Mouse (Mus musculus): Measurements from ENCODE around the gene Lmo3.

Gene Lmo3

DNA sequence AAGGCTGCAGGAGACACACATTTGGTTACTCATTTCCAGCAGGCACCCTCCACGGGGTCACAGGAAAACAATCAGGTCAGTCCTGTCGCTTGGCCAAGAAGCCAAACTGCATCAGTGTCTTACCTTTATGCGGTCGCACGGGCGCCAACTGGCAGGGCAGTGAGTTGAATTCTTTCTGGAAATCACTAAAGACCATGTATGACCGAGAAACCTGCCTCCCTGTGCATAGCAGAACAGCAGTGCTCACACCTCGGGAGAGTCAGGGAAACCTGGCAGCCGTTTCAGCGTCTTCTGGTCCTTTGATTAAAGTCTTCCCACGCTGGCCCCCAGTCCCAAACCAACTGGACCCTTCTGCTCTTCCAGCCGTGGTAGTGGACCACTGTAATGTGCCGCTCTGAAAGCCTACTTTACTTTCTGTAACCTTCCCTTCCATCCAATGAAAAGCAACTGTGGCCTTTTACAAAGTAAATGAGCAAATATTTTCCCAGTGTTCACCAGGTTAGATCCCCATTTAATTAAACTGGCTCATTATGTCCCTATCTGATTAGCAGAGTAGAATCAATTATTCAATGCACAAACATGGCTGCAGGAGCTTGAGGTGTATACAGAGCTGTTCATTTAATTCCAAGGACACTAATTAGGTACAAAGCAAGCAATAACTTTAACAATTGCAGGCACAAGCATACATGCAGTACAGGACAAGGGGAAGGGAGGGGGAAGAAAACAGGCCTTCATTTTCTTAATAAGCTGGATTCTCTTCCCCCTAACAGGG is at the start of gene Lmo3:
Lmo3 (minus strand) TSS at position 235 of the 772 bp plus-strand sequence.
- no peak for DNase-seq (ENCODE audit: low read depth, low spot score)

DNA sequence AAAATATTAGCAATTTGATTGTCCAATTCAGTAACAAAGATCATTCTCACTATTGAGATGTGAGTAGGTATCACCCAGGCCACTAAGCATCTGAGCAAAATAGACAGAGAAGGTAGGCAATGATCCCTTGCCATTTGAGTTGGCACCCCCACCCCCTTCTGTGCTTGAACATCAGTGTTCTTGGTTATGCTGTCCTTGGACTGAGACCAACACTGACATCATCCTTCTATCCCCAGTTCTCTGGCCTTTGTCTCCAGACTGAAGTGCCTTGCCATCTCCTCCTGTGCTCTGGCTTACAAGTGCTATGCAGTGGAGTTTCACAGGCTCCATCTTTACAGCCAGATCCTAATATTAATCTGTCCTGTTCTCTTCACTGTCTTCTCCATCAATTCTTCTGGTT is 39.0 kb upstream of the Lmo3 start:
- no peak for DNase-seq (ENCODE audit: low read depth, low spot score)

DNA sequence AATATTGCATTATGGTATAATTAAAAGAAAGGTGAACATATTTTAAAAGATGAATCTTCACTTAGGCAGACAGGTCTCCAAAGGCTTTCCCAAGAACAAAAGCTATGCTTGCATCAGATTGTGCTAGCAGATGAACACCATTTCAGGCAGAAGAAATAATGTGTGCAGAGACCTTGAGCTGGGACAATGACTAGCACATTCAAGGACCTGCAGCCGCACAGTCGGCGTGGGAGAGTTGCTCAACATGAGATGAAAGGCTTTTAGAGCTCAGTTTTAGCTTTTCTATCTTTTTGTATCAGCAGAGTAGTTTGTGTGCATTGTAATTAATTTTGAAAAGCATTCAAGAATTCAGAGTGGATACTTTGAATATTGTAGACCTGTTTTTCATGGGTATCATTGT is 36.6 kb upstream of the Lmo3 start:
- DNase-seq (ENCODE audit: low read depth, low spot score): no peak

DNA sequence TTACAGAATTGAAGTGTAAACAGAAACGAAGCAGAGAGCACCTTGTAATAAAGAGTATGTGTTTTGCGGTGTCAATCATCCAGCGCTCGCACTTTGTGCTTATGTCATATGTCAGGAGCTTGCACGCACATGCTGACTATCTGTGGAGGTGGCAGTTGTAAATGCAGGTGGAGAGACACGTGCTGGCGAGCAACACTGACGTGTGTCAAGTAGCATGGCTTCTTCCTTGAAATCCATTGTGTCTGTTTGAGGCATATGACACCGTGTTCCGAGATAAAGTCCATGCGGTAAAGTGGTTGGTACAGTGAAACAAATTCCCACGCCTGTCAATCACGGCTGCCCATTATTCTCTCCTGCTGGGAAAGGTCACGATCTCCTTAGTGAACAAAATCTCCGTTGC is 15.2 kb upstream of the Lmo3 start:
- no peak for DNase-seq (ENCODE audit: low read depth, low spot score)

DNA sequence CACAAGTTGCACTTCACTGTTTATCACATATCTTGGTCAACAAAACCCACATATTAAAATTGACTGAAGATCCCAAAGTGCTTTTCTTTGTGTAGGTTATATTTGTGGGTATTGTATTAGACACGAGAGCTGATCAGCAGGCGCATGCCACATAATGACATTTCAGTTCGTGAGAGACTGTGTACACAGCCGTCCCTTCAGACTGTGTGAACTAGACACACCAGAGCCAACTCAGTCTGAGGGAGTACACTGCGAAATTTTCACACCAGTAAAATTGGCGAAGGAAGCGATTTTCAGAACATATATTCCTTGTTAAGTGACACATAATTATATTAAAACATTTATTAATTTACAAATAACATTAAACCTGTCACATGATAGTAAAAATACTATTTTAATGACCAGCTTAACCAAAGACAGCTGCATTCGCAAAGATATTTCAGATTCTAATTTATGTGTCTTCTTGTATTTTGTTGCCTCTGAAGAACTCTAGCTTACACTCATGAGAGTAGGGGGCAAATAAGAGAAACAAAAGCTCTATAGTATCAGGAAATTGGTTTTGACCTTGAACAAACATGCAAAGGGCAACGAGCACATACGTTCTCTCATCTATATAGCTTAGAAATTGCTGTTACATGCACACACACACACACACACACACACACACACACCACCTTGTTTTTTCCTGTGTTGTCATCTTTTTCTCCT is 14.4 kb upstream of the Lmo3 start:
- no peak for DNase-seq (ENCODE audit: low read depth, low spot score)

DNA sequence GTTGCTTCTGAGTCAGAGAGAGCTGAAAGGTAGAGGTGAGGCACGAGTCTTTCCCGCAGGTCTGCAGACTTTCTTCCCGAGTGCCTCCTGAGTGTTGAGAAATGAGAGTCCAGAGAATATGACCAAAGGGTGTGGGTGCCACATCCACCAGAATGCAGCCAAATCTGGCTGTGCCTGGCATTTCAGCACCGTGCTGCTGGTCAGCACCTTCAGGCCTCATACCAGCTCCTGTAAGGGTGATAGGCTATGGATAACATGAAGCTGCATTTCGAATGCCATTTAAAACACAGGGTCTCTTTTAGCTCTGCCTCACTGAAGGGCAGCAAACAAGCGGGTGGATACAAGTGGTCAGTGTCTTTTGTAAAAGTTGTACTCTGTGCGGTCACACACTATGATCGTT is 1.5 kb upstream of the Lmo3 start:
- no peak for DNase-seq (ENCODE audit: low read depth, low spot score)

DNA sequence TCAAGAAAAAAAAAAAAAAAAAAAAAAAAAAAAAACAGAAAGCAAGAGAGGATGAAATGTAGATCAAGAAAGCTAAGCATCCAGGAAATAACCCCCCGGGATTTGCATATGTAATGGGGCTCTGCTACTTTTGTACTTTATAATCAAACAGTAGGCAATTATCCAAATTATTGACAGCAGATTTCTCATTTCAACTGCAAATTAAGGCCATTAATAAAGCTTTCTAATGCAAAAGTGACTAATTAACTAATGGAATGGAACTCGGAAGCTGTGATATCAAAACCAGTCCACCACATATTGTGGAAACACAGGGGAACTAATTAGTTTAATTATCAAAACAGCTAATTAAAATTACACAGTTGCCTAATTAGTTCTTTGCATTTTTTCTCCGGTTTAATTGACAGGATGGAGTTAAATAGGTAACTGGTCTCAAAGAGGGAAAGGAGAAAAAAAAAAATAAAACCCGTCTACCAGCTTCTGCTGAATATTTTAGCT is 785 bp upstream of the Lmo3 start:
- DNase-seq (ENCODE audit: low read depth, low spot score): no peak

DNA sequence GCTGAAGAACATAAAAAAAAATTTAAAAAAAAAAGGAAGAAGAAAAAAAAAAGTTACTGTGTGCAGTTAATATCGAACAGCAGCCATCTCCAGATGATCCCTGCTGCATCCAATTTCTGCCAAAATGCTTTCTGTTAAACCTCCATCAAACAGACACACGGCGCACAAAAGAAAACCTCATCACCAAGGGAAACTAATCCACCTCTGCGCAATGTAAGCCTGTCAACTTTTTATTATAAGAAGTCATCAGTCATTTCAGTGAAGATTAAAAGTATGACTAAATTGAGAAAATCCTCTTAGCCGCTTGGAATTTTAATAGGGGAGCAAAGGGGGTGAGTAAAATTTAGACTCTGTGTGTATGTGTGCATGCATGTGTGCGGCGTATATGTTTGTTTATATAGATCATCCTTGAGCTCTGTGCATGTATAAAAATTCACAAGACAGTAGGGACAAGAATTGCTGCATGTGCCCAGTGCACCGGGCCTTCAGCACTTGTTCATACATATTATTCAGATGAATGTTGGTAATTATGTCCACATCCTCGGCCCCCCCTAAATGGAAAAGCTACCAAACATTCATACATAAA is 1.2 kb downstream of the Lmo3 start:
- DNase-seq (ENCODE audit: low read depth, low spot score): no peak

DNA sequence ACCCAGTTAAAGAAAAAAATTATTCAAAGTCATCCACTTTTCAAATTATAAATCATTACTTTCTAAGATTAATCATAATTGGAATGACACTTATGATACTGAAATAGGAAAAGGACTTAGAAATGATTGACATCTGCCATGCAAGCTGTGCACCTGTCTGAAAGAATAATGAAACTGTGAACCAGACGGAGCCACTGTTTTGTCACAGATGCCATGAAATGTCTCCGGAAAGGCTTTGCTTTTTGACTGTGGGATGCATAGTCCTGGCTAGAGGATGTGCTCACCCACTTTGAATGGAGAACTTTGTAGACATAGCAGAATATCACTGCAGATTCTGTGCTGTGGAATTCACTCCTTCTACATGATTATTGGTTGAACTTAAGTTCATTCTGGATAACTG is 18.4 kb downstream of the Lmo3 start:
- no peak for DNase-seq (ENCODE audit: low read depth, low spot score)

DNA sequence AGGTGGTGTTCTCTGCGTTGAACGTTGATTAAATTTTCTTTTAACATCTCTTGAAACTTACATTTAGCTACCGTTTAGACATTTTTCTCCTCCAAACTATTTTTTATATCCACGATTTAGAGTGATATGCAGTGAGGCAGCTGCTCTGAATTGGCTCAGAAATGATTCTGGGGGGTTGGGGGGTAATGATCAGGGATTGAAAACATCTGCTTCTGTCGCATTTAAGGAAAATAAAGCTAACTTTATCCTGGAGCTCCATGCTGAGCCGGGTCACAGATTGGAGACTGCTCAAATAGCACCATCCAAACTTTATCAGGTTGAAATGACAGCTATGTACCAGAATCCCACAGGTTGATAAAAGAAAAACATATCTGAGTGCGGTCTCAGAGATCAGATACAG is 29.6 kb downstream of the Lmo3 start:
- no peak for DNase-seq (ENCODE audit: low read depth, low spot score)

DNA sequence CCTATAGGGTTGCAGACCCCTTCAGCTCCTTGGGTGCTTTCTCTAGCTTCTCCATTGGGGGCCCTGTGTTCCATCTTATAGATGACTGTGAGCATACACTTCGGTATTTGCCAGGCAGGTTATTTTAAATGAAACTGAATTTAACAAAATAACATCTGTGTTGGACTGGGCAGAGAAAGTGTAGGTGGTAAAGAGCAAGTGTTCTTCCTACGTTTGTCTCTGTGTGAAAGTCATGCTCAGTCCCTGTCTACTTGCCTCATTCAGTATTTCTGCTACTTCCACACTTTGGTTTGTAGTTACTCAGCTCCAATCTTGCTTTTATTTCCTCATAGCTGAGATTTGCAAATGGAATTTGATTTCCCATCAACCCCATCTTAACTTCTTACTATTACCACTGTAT is 46.9 kb downstream of the Lmo3 start:
- DNase-seq (ENCODE audit: low read depth, low spot score): no peak

DNA sequence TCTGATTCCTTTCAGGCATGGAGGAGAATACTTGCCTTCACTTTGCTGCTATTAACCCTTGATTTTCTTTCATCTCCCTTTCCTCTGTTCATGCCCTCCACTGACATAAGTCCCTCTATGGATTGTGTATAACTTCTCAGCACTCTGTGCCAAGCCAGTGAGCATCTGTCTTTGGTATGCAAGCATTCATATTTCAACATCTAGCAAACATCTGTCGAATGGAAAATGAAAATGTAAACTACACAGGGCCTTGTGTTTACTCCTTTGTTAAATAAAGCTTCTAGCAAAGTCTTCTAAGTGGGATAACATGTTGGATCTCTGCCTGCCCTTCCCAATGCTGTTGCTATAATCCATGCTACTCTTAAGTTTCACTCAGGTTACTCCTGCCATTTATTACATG is 75.1 kb downstream of the Lmo3 start:
- no peak for DNase-seq (ENCODE audit: low read depth, low spot score)

DNA sequence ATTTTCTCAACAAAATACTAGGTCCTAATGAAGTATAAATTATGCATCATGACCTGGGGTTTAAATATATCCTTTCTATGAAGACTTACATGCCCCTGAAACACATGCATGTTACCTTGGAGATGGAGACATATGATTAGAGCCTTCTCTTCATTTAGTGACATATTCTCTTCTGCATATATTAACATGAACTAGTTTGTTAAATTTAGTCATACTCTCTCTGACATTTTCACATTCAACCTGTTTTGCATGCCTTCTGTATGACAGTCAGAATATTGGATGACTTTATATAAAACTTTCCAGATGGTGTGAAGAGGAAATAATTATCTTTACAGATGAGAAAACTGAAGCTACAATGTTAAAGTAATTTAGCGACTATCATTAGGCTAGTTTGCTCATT is 77.8 kb downstream of the Lmo3 start:
- no peak for DNase-seq (ENCODE audit: low read depth, low spot score)

DNA sequence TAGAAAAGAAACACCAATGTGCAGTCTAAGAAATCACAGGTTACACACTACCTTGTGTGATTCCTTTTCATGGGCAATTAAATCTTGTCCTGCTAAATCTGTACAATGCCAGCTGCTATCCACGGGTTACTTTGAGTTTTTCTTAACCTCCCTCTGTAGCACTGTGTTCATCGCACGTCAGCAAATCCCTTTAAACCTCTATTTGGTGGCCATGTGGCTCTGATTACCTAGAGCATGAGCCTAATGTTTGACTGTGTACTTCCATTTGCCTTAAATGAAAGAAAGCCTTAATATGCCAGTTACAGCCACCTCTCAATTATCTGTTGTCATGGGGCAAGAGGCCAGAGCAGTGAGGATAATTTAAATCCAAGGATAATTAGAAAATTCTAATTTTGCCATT is 98.9 kb downstream of the Lmo3 start:
- no peak for DNase-seq (ENCODE audit: low read depth, low spot score)

DNA sequence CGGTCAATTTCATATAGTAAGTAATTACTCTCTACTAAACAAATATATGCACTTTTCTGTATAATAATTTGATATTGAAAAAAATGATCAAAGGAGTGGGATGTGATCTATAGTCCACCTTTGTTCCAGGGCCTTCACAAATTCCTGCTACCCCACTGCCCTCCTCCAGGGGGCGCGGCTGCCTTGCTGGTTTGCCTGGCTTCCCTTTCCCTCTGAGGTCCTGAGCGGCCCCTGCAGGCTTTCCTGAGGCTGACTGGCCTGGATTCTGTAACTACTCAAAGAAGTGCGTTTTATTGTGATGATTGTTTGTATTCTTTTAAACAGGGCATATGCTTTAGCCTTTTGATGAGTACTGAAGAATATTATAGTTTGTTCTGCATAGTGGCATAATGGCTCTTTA is 104.2 kb downstream of the Lmo3 start:
- DNase-seq (ENCODE audit: low read depth, low spot score): peak; percentile 1

DNA sequence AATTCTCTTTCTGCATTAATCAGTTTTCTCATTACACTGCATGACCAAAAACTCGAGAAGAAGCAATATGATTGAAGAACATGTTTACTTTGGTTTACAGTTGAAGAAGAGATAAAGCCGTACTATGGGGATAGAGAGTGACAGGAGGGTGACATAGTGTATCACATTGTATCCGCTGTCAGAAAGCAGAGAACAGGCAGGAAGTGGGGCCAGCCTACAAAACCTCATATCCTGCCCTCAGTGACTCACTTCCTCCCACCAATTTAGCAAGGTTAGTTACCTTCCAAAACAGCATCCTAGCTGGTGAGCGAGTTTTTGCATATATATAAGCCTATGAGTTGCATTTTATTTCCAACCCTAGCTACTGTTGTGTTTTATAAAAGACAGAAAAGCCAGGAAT is 112.6 kb downstream of the Lmo3 start:
- no peak for DNase-seq (ENCODE audit: low read depth, low spot score)

DNA sequence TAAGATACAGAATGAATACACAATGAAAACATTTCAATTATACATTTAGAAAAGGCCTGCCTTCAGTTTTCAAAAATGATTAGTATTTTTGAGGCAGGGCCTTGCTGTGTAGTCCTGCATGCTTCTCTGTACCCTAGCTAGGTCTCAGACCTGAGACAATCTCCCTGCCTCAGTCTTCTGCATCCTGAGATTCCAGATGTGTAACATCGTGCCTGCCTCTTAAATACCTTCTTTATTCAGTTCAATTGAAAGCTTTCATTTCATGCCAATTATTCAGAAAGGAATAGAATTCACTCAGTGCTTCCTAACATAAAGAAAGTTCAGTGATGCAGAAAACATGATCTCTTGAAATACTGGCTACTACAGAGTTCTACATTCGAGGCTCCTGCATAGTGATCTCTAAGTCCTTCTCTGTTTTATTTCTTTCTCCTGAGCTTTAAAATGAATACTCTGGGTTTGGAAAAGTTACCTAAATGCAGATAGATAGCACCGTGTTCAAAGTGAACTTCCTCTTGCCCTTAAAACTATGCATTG is 137.2 kb downstream of the Lmo3 start:
- no peak for DNase-seq (ENCODE audit: low read depth, low spot score)

DNA sequence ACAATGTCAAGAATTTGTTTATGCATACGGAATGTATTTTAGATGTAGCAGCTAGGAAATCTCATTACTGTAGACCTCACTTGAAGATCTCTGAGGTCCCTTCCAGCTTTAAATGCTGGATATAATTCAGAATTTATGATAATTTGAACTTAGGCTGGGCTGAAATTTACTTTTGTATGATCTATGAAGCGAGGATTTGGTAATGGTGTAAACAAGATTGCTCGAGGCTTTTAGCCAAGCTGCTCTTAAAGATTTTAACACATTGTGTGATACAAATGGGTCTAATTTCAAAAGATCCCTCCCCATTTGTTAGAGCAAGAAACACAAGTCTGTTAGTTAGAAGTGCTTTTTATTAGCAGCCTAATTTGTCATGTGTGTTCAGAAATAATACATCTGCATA is 144.4 kb downstream of the Lmo3 start:
- no peak for DNase-seq (ENCODE audit: low read depth, low spot score)

DNA sequence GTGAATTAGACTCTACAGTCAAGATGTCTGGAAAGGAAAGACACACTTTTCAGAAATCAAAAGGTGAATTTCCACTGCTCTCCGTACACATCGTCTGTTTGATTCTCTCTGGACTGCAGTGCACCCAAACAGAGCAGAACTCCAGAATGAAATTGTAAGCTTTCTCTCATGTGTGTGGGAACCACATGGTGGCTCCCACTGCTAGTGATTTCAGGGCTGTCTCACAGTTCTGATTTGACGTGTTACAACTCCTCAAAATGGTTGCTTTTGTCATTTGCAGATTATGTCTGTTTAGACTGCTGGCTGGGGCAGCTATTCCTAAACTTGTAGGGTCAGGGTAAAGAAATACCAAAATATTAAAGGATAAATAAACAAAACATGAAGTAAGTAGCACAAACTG is 145.0 kb downstream of the Lmo3 start:
- no peak for DNase-seq (ENCODE audit: low read depth, low spot score)

DNA sequence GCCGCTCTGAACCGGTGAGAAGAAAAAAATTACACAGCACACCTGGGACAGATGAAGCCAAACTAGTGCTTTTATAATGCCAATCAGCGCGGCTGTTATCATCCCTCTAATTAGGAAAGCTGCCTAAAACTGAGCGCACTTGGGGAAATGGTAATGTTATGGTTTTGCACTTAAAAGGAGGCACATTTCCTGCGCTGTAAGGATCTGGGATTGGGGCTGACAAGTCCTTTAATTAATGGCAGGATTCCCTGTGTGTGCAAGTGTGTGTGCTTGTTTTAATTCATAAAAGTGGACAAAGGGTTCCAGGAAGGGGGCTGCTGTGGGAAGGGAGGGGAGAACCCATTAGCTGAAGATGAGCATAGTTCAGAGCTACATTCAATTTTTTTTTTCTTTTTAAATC is 154.4 kb downstream of the Lmo3 start:
- DNase-seq (ENCODE audit: low read depth, low spot score): no peak

DNA sequence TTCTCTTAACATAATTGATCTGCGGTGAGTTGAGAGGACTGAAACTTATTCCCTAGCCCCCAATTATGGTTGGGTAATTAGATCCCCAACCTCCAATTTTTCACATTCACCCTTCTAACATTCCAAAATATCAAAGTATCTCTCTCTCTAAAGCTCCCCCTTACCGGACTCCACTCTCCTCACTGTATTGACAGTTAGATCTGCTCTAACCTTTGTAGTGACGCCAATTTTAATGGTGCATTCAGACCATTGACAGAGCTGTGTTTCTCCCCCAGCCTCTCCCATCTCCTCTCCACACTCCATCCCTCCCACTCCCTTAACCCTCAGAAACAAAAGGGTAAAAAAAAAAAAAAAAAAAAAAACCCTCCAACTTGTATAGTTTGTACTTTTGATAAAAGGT is 154.9 kb downstream of the Lmo3 start:
- DNase-seq (ENCODE audit: low read depth, low spot score): no peak

DNA sequence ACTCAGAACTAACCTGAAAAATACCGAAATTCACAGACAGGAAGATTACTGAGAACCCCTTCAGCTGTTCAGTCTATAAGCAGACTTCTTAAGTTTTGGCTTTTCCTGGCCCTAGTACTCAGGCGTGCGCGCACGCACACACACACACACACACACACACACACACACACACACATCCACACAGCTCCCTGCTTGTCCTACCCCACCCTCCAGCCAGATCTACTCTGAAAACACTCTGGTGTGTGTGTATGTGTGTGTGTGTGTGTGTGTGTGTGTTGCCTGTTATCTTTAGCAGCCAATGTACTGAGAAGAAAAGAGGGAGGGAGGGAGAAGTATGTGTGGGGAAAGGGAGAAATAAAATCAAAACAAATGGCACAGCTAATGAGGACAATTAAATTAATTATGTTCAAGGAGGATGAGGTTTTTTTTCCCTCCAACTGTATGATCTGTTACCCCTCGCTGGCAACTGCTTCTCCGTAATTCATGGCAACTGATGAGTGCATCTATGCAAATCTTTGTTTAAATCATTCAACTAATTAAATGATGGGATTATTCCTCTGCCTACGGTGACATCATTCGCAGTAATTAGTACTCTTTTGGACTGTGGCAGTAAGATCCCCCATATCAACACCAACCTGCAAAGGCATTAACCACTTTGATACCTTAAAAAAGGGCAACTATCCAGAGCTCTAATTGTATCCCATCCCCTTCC is 157.1 kb downstream of the Lmo3 start:
- DNase-seq (ENCODE audit: low read depth, low spot score): no peak
